Mouse (Mus musculus) adrenal gland, postnatal 25 days (tissue): Measurements from ENCODE around the gene Angel1. TPM values are rescaled to one million over a fixed set of nuclear protein-coding genes. Genes with fewer than 3 reads are reported as not detected.

Experiments
- DNase-seq: peaks from one replicate; pipeline ENCODE4 v3.0.0; 2021; ENCODE audit warnings: mixed read lengths
- total RNA-seq: library from RNA; stranded (reverse); gene quantifications from 2 replicates; pipeline ENCODE4 v1.2.3, GENCODE M21; 2021

The Angel1 gene
- total RNA-seq, 1 experiment from 2014 or later: 3.8 TPM

DNA sequence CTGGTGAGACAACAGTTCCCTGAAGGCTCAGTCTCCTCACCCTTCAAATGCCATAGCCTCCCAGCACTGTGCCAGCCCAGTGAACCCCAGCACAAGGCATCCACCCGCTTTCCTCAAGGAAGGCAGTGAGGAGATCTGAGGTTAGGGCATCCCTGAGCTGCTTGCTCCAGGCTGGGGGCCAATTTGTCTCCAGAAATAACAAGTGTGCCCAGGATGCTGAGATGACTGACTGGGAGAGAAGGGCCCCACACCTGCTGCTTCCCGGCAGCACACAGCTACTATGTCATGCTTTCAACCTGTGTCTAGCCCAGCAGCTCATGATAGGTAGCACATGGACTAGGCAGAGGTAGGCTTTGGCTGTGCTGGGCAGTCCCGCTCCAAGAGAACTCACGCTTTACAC is 24.8 kb downstream of the Angel1 start:
- DNase-seq: no peak

DNA sequence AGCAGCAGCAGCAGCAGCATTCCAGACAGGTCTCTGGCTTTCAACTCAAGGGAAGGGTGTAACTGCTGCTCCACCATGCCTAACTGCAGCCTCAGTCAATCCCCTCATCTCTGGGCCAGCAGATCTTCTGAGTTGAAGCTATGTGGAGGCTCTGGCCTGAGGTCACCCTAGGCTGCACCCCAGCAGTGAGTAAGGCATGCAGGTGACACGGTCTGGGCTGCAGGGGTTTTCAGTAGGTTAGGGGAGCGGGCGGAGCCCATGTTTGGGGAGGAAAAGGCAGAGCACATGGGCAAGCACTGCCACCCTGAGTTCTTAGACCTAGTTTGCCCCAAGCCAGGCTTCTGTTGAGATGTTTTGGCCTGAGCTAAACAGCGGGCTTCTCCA is 25.3 kb downstream of the Angel1 start:
- DNase-seq: no peak

DNA sequence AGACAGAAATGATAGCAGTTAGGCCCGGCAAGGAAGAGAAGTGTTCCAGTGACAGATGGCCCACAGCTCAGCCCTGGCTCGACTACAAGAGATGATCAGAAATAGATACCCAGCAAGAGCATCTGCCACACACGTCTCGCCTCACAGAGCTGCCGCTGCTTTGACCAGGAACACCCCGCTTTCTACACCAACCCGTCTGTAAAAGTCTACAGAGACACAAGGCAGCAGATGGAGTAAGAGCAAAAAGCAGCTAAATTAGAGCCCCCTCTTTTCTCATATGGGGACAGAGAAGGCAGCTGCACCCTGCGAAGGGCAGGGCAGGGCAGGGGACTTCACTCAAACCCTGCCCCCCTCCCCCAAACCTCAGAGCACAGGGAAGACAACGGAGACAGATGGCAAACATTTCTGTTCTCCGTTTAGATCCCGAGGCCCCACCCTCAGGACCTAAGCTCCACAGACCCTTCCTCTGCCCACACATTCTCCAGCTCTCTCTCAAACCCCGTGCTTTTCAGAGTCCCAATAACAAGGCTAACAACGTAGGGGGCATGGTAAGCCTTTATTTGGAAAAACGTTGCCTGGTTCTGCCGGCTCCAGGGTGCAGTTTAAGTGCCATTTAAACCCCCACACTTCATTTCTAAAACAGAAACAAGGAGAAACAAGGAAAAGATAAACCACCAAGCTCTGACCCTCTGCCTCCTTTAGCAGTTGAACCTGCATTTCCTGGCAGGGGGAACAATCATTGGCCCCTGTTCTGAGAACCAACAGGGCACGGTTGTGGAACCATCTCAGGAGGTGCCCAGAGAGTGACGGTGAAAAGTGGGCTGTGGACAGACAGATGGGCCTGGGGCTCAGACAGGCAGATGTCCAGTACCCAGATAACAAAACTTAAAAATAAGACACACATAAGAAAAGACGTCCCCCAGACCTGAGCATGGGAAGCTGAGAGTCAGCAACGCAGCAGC is 26.0 kb downstream of the Angel1 start:
- no peak for DNase-seq

- no peak for DNase-seq
Measured at GRCm38 (mm10) chr12:86698537-86698936, 27.7 kb downstream of the Angel1 start.

DNA sequence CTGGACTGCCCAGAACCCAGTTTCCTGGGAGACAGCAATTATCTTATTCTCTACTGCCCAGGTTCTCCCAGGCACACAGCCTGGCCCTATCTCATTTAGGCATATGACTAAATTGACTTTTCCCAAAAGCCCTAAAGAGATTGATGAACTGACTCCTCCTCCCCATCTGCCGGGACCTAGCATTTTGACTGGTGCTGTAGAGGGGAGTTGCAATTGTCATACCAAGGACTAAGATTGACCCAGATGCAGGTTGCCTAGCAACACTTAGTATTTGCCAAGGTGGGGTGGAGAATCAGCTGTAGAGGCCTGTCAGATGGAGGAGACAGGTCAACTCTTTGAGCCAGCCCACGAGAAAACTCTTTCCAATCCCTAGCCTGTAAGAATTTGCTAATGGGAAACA is 28.3 kb downstream of the Angel1 start:
- no peak for DNase-seq

GRCm38 (mm10) chr12:86694441-86694840 is 31.8 kb downstream of the Angel1 start:
- DNase-seq: no peak

GRCm38 (mm10) chr12:86693389-86693788 is 32.9 kb downstream of the Angel1 start:
- DNase-seq: no peak

- DNase-seq: no peak
Measured at GRCm38 (mm10) chr12:86692471-86693356, 33.5 kb downstream of the Angel1 start.

- DNase-seq: no peak
Measured at GRCm38 (mm10) chr12:86690700-86691485, 35.4 kb downstream of the Angel1 start.

GRCm38 (mm10) chr12:86688917-86689316 is 37.3 kb downstream of the Angel1 start:
- DNase-seq: no peak

- DNase-seq: no peak
Measured at GRCm38 (mm10) chr12:86687971-86688573, 38.2 kb downstream of the Angel1 start.

DNA sequence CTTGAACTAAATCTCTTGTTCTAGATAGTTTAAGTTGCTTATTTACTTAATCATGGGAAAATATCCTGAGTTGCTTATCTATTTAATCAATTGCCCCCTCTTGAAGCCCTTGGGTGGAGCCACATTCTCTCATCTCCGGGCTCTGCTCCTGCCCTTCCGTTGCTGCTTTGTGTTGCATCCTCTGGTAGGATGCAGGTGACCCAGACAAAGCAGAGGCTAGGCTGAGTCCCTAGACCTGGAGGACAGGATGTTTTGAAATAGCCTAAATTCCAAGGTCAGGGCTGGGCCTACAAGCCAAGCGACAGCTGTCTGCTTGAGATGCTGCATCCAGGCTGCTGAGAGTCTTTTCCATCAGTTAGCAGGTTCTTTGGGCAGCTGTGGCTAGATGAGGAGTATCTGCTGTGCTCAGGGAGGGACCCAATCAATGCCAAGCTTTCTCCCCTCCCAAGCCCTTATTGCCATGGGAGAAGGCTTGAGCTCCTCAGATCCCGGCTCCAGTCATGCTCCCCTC is 38.8 kb downstream of the Angel1 start:
- no peak for DNase-seq

- DNase-seq: no peak
Measured at GRCm38 (mm10) chr12:86686551-86687330, 39.5 kb downstream of the Angel1 start.

- DNase-seq: no peak
Measured at GRCm38 (mm10) chr12:86685275-86685674, 41.0 kb downstream of the Angel1 start.

DNA sequence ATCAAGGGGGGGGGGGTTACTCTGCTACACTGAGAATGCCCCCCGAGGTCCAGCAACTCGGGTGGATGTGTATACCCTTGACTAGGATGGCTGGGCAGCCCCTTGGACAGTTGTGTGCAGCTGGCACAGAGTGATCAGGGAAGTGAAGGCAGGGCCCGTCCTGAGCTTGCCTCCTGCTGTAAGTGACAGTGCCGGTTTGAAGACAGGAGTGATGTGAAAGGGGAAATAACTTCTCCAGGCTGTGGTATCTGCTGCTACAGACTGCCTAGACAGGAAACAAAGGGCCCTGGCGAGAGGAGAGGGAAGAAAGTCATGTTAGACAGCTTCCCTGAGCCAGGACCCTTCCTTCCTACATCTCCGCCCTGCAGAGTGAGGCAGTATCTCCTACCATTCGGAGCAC is 42.6 kb downstream of the Angel1 start:
- no peak for DNase-seq

- DNase-seq: no peak
Measured at GRCm38 (mm10) chr12:86682178-86682577, 44.1 kb downstream of the Angel1 start.

DNA sequence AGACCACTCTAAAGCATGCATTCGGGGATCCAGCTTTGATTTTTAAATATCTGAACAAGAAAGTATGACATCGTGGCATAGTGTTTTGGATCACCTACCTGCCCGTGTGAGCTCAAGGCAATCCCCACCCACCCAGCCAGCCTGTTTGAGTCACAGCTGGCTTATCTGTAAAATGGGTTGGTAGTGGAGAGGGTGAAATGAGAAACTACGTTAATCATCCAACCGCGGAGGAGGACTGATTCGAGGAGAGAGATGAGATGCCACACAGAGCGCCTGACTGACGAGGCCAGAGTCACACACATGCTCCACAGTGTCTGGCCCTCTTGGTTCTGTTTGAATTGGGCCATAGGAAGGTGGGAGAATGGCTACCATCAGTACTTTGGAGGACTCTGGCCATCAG is 44.6 kb downstream of the Angel1 start:
- no peak for DNase-seq

GRCm38 (mm10) chr12:86680591-86681193 is 45.6 kb downstream of the Angel1 start:
- DNase-seq: no peak

DNA sequence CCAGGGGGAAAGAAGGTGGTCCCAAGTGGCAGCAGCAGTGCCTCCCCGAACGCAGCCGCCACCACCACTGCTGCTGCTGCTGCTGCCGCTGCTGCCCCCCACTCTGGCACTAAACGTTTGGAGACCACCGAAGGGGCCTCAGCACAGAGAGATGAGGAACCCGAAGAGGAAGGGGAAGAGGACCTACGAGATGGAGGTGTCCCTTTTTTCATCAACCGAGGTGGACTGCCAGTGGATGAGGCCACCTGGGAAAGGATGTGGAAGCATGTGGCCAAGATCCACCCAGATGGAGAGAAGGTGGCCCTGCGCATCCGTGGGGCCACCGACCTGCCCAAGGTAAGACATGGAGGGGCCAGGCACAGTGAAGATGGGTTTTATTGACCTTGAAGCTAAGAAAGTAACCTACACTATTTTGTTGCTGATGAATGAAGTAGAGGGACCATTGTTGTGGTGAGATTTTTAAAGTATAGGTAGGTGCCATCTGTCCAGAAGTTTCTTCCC is 46.2 kb downstream of the Angel1 start:
- DNase-seq: no peak

- DNase-seq: no peak
Measured at GRCm38 (mm10) chr12:86679546-86679930, 46.7 kb downstream of the Angel1 start.
